Mouse (Mus musculus) left cerebral cortex, adult 9 months (tissue): ENCODE measurements around the gene 4930452B06Rik.
A peak's percentile ranks its signal among the peaks of the same experiment; 100 is the strongest.

Source experiments
- DNase-seq, 2 experiments: peaks; one replicate each; pipeline ENCODE4 v3.0.0; 2022; ENCODE audit warnings: low spot score in 2 of 2

Gene 4930452B06Rik

DNA sequence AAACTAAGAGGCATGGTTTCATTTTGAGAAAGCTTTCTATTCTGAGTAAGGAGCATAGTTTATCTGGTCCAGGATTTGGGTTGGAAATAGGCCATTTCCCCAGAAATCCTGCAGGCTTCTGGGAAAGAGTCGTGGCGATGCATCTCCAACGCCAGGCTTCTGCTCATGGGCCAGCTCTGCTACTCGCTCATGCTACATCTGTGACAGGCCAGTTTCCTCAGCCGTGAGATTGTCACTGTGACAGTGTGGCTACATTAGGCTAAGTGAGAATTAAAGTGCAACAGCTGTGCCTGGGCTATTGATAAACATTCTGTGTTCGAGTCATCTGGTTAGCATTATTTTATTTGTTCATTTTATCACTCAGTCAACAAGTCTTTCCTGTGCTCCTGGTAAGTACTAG, 140.8 kb downstream of the 4930452B06Rik start:
- no peak for DNase-seq

DNA sequence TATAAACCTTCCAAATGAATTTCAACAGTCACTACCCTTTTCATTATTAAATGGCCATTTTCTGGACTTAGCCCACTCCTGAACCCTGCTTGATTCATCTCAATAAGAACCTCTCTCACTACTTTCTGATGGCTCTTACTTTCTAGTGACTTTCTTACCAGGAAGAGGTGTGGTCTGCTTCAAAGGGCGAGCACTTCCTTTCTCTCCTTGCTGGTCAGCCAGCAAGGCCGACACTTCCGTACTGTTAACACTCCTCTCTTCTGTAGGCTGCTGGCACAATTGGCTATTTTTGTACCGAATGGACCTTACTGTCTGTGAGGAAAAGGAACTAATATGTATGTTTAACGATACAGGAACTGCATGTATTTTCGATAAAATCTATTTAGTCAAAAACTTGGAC, 148.4 kb downstream of the 4930452B06Rik start:
- no peak for DNase-seq

DNA sequence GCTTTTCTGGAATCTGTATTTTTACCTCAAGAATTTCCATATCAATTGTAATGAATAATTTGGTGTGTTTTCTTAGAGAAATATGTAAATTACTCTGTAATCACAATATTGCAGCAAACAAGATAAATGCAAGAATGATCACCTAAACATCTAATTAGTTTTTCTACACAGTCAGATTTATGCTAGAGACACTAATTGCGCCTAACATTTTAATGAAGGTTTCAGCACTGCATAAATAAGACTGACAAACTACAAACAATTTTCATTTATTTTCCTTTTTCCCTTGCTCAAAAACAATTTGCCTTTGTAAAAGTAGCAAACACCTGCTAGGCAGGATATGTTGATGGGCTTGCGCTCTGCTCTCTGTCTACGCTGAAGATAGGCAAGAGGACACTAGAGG, 152.0 kb downstream of the 4930452B06Rik start:
- DNase-seq = no peak

DNA sequence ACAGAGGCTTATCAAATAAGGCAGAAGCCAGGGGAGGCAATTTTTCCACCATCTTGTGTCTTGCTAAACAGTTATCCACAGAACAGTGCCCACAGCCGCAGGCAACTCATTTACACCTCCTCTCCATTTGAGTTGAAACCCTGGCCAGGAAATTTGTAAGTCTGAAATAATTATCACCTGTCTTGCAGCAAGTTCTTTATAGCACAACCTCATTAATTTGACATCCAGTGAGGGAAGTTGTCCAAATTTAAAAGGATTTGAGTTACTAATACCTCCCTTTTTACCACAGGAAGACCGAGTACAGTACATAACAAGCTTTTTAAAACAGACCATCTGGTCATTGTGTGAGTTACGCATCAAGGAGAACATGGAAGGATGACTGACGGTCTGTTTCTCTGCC, 154.8 kb downstream of the 4930452B06Rik start:
- DNase-seq = no peak

DNA sequence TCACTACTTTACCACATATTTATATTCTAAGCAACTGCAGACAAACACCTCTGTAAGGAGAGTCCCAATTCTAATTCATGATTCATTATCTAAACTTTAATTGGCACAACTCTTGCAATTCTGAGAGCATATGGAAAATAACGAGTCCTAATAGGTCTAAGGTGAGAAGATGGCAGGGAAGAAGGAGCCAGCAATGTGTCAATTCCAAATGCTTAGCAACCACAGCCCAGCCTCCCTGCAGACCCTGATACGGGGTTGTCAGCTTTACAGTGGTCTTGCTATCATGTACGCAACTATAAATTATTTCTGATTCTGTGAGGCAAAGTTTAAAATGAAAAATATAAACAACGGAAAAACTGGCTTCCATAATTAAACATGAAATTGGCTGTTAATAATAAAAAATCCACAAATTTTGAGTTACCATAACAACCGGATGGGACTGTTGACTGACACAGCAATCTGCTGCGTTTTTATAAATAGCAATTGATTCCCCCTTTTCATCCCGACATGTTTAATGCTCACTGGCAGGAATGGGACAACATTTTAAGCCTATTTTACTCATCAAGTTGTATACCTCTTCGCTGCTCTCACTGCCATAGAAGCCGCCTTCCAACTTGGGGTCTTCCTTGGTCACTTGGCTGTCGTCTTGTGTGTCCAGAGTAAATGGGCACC, 155.6 kb downstream of the 4930452B06Rik start:
- no peak for DNase-seq

DNA sequence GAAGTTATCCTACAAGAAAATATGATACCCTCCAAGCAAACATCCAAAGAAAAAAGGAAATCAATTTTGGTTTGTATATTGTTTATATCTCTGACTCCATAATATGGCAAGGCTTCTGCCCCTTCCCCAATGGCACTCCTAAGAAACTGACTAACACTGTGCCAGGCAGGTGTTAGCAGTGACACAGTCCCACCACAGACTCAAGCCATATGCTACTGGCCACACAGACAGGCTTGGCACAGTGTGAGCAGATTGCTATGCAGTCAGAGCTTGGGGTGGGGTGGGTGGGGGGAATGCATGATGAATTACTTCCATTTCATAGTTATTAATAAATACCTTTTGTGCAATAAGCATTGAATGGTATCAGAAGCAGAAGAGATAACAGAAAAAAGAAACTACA, 157.4 kb downstream of the 4930452B06Rik start:
- no peak for DNase-seq

DNA sequence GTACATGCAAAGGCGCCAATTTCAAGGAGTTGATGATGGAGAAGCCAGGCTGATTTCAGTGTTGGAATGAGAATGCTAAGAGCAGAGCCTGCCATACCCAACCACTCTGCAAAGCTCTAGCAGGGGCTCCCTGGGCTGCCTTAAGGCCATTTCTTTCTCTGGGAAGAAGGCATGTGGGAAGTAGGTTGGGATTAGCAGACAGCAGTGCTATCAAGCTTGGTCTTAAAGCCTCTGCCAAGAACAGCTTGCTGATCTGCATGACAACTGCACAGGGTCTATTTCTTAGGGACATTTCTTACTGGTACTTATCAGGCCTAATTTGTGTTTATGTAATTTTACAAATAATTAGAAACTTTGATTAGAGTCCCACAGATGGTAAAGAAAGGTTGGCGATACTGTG, 161.8 kb downstream of the 4930452B06Rik start:
- DNase-seq = no peak

DNA sequence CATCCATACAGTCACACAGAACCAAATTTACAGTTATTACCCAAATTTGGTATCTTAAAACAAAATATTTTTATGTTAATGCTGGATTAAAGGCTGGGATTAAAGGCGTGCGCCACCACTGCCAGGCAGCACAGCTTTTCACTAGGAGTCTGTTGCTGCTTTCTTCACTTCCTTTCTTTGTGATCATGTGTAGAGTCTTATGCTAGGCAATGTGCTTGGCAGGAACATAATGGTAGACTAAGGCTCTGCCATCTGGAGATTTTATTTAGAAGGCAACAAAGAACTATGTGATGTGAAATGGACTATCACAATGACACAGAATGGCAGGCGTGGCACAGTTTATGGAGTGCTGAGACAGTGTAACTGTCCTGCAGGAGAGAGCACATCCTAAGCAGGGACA, 162.7 kb downstream of the 4930452B06Rik start:
- no peak for DNase-seq

DNA sequence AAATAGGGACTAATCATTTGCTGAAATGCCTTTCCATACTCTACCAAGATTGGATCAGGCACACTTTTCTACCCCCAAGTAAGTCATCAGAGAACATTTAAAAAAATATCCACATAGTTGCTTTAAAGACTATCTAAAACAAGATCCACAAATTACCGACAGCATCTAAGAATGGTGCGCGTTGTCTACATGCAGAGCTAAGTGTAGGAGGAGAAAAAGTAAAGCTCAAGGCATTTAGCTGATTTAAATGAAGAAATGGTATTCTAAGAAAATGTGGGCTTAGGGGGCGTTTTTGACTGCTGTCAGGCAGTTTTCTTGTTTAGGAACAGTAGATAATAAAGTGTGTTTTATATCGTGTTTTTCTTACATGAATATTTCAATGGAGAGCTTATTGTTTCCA, 163.5 kb downstream of the 4930452B06Rik start:
- DNase-seq = peak in 1 of 2 experiments; percentile 20

DNA sequence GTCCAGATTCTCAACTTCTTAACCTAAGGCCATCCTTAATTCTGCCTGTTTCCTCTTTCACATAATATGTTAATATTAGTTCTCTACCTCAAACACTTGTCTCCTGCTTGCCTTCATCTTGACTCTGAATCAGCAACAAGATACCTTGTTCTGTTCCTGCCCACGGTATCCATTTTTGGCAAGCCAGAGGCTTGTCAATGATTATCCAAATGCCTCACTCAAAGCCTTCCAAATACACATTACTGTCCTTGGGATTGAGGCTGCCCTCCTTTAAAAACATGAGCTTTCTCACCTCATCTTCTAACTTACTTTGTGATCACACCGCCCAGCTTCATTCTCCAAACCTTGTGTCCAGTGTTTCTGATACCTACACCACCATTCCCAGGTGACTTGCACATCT, 170.3 kb downstream of the 4930452B06Rik start:
- no peak for DNase-seq

DNA sequence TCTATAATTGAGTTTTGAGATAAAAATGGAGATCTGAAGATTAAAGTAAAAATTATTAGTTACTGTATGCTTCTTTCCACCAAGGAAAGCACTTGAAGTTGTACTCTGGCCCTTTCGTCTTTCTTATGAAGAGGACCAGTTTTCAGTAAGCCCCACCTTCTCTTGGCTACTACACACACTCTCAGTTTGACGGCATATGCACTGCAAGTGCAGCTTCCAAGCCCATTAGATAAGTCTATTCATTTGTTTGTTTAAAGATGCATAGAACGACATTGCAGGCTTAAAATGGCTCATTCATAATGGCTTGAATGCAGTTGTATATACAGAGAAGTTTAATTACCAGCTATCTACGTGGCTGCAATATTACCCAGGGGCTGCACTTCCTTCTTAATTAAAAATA, 171.1 kb downstream of the 4930452B06Rik start:
- DNase-seq = no peak

DNA sequence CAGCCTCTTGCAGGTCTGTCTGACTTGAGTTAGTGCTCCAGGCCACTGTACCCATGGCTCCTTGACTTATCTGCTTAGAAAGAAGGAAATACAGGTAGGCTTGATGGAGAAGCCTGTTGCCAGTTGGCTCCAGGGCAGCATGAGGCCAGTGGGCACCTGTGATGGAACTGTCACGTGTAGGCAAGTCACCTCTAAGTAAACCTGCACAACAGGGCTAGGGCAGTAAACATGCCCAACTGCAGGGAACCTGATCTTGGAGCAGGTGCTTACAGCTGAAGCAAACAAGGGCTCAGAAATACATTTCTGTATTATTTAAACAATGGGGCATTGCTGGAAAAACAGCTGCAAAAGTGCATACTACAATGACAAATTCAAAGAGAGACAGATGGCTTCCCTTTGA, 171.8 kb downstream of the 4930452B06Rik start:
- DNase-seq = no peak

DNA sequence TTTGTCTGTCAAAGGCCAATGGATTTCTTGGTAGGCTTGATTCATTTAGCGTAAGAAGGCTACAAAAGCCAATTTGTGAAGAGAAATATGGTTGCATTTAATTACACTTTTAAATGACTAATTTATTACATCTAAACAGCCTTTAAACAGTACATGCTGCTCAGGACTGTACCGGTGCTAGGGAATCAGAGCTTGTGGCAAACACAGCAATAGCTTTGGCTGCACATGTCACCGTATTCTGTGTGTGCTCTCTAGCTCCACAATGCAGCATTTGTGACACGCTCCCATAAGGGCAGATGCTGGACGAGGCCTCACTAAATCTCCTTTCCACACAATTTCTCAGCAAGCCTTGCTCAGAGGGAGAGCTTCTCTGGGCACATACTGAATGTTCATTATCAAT, 187.9 kb downstream of the 4930452B06Rik start:
- DNase-seq = no peak

DNA sequence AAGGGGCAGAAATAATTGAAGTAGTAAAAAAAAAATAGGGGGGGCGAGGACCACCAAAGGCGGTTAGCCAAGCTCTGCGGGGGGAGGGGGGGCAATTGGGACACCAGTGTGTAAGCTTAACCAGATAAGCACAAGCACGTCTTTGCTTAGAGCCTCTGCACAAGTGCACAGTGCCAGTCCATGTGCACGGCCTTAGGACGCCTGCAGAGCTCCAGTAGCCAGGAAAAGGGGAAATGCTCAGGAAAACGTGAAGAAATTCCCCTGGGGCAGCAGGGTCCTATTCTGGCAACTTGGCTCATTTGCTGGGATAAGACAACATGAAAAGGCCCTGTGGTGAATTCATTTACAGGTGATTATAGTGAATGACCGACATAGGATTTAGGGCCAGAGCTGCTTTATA, 188.7 kb downstream of the 4930452B06Rik start:
- DNase-seq = no peak

DNA sequence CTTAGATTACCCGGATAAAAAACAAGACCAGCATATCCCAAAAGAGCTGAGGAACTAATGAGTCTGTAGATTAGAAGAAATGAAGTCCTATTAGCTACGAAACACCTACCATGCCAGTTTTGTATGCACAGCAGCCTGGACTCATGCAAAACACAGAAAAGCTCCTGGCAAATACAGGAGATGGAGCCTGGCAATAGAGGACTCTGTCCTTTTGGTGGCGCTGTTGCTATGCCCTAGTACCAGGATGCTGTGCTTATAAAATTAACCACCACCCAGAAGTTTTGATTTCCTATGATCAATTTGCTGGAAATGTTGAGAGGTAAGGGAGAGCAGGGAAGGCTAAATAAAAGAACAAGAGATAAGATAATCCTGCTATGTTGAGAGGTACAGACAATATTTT, 189.4 kb downstream of the 4930452B06Rik start:
- peak in 1 of 2 experiments; percentile 69 for DNase-seq

DNA sequence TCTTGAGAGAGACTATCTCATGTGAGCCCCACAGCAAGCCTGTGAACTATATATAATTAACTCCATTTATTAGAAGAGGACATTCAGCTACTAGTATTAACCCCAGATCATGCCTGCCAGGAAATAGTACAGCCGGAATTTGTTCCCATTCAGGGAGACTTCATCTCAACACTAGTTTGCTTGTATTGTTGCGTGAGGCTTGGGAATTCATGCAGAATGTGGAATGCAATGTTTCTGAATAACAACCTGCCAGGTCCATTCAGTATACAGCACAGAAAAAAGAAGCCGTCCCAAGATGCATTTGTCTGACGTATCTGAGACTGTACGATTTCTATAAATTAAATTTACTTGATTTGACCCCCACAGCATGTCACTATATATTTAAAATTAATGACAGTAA, 190.2 kb downstream of the 4930452B06Rik start:
- DNase-seq = no peak

DNA sequence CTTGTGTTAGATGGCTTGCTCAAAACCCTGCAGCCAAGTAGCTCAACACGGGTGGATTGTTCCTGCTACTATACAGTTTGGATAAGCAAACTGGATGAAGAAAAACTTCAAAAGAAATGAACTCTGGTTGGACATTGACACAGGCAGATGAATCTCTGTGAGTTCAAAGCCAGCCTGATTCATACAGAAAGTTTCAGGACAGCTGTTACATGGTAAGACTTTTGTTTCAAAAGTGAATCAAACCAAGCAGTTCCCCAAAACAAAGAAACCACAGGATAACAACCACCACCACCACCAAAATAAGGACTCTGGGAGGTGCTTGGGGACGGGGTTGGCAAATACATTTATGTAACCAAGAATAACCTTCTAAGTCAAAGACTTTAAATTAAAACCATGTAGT, 193.2 kb downstream of the 4930452B06Rik start:
- no peak for DNase-seq

DNA sequence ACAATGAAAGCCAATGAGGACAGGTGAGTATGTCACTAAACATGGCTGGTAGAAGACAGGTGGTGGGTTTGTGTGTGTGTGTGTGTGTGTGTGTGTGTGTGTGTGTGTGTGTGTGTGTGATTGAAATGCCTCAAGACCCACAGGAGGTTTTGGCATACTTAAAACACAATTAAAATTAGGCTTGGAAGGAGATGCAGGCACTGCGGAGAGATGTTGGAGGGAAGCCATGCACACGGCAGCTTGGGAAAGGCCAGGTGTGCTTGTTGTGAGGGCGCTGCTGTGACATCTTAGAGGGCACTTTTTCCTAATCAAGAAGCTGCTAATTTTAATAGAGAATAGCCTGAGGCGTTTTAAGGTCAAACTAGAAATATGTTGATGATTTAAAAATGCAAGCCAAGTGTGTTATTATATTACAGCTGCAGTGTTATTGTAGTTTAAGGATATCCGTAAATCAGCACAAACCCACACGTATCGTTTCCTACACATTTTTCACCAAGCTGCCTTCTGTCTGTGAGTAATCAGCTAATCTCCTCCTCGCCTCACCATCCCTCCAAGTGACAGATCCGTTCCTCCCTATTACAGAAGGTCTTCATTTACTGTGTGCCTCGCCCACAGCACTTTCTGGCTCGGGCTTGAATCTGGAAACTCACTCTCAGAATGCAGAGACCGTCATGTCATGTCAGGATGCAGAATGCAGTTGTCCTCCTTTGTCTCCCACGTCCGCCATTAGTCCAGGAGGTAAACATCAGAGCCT, 201.5 kb downstream of the 4930452B06Rik start:
- DNase-seq = peak in 1 of 2 experiments; percentile 41

DNA sequence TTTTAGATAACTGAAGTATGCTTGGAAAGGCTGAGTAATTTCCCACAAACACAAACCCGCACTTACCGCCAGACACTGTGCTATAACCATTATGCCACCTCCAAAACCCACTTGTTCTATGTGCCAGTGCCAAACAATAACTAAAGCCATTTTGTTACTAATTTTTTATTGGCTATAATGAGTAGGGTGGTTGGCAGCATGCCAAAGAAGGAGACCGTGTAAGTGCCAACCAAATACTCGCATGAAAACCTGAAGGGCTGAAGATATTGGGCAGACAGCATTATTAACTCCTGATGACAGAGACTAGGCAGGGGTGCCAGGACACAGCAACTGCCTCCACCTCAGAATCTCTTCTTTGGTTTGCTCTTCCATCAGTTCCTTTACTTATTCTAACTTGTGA, 203.1 kb downstream of the 4930452B06Rik start:
- no peak for DNase-seq

DNA sequence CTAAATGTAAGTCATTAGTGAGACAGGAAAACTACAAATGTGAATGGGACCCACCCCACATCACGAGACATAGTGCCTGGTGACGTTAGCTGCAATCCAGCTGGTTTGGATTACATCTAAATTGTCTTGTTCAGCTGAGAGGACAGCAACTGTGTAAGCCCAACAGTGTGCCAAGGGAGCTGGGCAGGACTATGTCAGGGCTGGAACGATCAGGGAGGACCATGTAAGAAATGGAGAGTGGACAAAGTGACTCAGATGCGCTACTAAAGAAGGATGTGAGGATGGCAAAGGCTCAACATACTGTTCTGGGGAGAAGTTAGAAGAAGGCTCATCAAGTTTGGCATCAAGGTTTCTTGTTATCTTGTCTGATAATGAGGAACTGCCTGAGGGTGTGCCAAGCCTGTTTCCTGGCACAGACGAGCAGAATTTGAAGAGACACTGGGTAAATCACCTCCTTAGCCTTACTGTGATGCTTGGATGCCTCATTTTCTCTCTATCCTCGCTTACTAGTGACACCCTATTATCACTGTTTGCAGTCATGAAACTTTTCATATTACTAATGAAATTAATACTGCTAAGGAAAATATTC, 203.6 kb downstream of the 4930452B06Rik start:
- DNase-seq = no peak

DNA sequence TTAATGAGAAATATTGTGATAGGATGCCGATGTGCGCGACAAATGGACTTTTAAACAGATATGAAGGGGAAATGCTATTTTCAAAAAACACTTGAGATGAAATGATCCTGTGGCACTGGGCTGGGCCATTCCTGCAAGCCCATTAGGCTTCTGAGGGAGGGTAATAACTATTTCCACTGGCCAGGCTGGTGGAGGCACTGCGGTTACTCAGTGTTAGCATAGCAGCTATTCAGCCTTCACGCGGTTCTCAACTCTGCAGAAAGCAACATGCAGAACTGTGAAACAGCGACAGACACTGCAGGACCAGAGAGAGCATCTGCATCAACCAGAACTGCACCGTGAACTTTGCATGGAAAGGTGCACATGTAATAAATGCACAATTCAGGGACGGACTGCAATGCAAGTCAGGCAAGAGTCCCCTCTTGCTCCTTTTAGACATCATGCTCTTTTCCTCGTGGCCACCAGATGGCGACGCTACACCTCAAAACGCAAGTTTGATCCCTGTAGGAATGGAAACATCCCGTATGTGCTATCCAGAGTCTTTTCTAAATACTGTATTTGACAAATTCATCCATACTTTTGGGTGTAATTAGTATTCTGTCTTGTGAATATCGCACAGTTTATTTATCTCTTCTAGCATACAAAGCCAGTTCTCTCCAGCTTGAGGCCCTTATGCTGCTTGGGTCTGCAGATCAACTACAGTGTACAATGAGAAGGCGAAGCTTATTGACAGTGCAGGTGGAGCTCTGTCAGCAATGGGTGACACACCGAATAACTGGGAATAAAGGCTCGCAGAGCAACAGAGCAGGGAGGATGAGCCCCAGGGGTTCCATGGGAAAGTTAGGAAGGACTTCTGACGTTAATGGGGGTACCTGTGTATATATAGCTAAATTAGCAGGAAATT, 205.6 kb downstream of the 4930452B06Rik start:
- DNase-seq = peak in 1 of 2 experiments; percentile 69

DNA sequence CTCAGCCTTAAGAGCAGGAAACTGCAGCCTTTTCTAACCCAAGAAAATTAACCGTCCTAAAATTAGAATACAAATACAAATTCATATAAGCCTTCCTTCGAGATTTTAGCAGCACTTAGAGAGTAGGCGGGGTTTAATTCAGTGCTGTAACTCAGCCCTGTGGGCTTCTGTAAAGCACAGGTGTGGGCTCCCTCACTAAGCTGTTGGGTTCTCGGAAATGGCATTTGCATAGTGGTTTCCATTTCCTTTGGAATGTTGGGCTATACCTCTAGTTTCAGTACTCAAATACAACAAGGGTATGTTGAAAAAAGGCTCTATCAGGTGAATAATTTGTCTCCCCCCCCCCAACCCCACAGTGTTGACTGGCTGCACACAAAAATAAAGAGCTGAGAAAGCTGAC, 206.3 kb downstream of the 4930452B06Rik start:
- DNase-seq = no peak
